ENCODE assay signal across 8 mouse cellular contexts in genomic region chr3:98085812-98086268, GRCm38 (mm10).
DNase-seq lines count a peak whose midpoint lies in the region; ATAC-seq and TF ChIP-seq lines count a peak whose summit lies in the region.

No protein-coding gene starts in this region.

- H3K4me2 ChIP-seq in lung, postnatal 0 days (replicated peaks; ENCODE audit: low read depth, low read length) = no peak overlapping the region
- H3K4me2 ChIP-seq in limb, embryonic 12.5 days = peak overlapping the region; percentile 23; the same call in 1 of the 2 replicates

- peaks cover 11% of the 10 kb centered on the region; the same call in 1 of the 2 replicates for H3K36me3 ChIP-seq in lung, postnatal 0 days (ENCODE audit: insufficient read depth, low read length)
- peaks cover 43% of the 10 kb centered on the region for H3K36me3 ChIP-seq in limb, embryonic 12.5 days

- intact Hi-C loops in left cerebral cortex, postnatal 36 days (cut with DNase I) = no loop called here

- DNase-seq in lung, postnatal 0 days (ENCODE audit: low spot score) = no peak
- DNase-seq in lung, postnatal 25 days (ENCODE audit: low spot score) = no peak
- peak; percentile 50 to 68 for DNase-seq in gastrocnemius, adult 8-10 months (ENCODE audit: low spot score in 2 of 2)
- DNase-seq in adipocyte (ENCODE audit: low spot score) = no peak
- DNase-seq in cerebellum, adult 18-20 months = no peak
- no peak for DNase-seq in left cerebral cortex, postnatal 36 days (ENCODE audit: low spot score in 2 of 2)

- no peak overlapping the region for H3K27ac ChIP-seq in lung, postnatal 0 days (ENCODE audit: low read length)
- H3K27ac ChIP-seq in limb, embryonic 12.5 days = peak overlapping the region; percentile 90

- ATAC-seq in lung, postnatal 0 days = 0 out of 2 replicates have a peak, but pooled peaks have one; percentile 40
- ATAC-seq in activated CD4-positive, CD25-positive, alpha-beta regulatory T cell, adult 4 months = peak; percentile 37
- ATAC-seq in limb, embryonic 12.5 days (ENCODE audit: insufficient number of reproducible peaks, insufficient read depth, low FRiP score, low TSS enrichment, low read depth) = peak; percentile 72

- H3K9me3 ChIP-seq in lung, postnatal 0 days (ENCODE audit: low read length) = no peaks in the 10 kb centered on the region
- no peaks in the 10 kb centered on the region for H3K9me3 ChIP-seq in limb, embryonic 12.5 days

- no peak overlapping the region for H3K4me3 ChIP-seq in lung, postnatal 0 days (ENCODE audit: low read depth, low read length)
- no peak overlapping the region for H3K4me3 ChIP-seq in limb, embryonic 12.5 days (replicated peaks)

- H3K27me3 ChIP-seq in lung, postnatal 0 days (replicated peaks; ENCODE audit: insufficient read depth, low read length) = no peaks in the 10 kb centered on the region
- H3K27me3 ChIP-seq in limb, embryonic 12.5 days = no peaks in the 10 kb centered on the region

- TF ChIP-seq EP300 in lung, postnatal 0 days (IDR thresholded peaks at IDR 0.05) = no peak

- WGBS in lung, postnatal 0 days = 27% methylated on average over 5 of the region's 5 CpGs
- 19% methylated on average over 5 of the region's 5 CpGs for WGBS in limb, embryonic 12.5 days

- H3K4me1 ChIP-seq in lung, postnatal 0 days (ENCODE audit: insufficient read depth, low read depth, low read length) = no peaks in the 10 kb centered on the region; the same call in 1 of the 2 replicates
- peaks cover 59% of the 10 kb centered on the region for H3K4me1 ChIP-seq in limb, embryonic 12.5 days (replicated peaks)

- no peak overlapping the region for H3K9ac ChIP-seq in lung, postnatal 0 days (replicated peaks; ENCODE audit: low read depth)
- H3K9ac ChIP-seq in limb, embryonic 12.5 days (replicated peaks) = 0 out of 2 replicates have a peak overlapping the region, but pooled peaks have one; percentile 40

- no peak for TF ChIP-seq CTCF in lung, postnatal 0 days (IDR thresholded peaks at IDR 0.05)

Comparison
In these comparisons a context has a peak if more than half of its experiments do, and no peak if none do; other contexts are left out.
1. DNase-seq: peak in gastrocnemius, adult 8-10 months (2 of 2); none in lung, postnatal 0 days (single experiment), lung, postnatal 25 days (single experiment), adipocyte (single experiment), cerebellum, adult 18-20 months (0 of 2) and left cerebral cortex, postnatal 36 days (0 of 2).
2. Peak in every context shown above with its lines, with median percentiles within 50 percentile points of each other: ATAC-seq.